Mouse (Mus musculus): ENCODE measurements around the gene Ppp1r14b. TPM values are rescaled to one million over a fixed set of nuclear protein-coding genes. Genes with fewer than 3 reads are reported as not detected.

Ppp1r14b gene
- polyA plus RNA-seq, 1 experiment from 2014 or later = 136 TPM

Other genes with a start within 250 kb of the Ppp1r14b start
- 15.3 and 20.4 TPM in 2 replicates for gene Rps6ka4, start 134.3 kb upstream of the Ppp1r14b start, polyA plus RNA-seq (2015; fragmentation: Nextera tagmentation; extraction: Ambion mirVana)
- gene Ccdc88b, start 116.8 kb upstream of the Ppp1r14b start, polyA plus RNA-seq (2015; fragmentation: Nextera tagmentation; extraction: Ambion mirVana) = 0.68 and 1.3 TPM in 2 replicates
- 72.8 and 80.1 TPM in 2 replicates for gene Trmt112, start 65.3 kb upstream of the Ppp1r14b start, polyA plus RNA-seq (2015; fragmentation: Nextera tagmentation; extraction: Ambion mirVana)
- gene Prdx5, start 64.9 kb upstream of the Ppp1r14b start, polyA plus RNA-seq (2015; fragmentation: Nextera tagmentation; extraction: Ambion mirVana) = 302 and 344 TPM in 2 replicates
- gene Esrra, start 53.2 kb upstream of the Ppp1r14b start, polyA plus RNA-seq (2015; fragmentation: Nextera tagmentation; extraction: Ambion mirVana) = 36.9 and 39.3 TPM in 2 replicates
- 1.9 and 3.4 TPM in 2 replicates for gene Catsperz, start 49.6 kb upstream of the Ppp1r14b start, polyA plus RNA-seq (2015; fragmentation: Nextera tagmentation; extraction: Ambion mirVana)
- 0.14 and 1.1 TPM in 2 replicates for gene Kcnk4, start 40.5 kb upstream of the Ppp1r14b start, polyA plus RNA-seq (2015; fragmentation: Nextera tagmentation; extraction: Ambion mirVana)
- gene Bad, start 33.1 kb upstream of the Ppp1r14b start, polyA plus RNA-seq (2015; fragmentation: Nextera tagmentation; extraction: Ambion mirVana) = 55.6 and 58.1 TPM in 2 replicates
- 20.8 and 27.7 TPM in 2 replicates for gene Gpr137, start 32.5 kb upstream of the Ppp1r14b start, polyA plus RNA-seq (2015; fragmentation: Nextera tagmentation; extraction: Ambion mirVana)
- gene Plcb3, start 1.5 kb downstream of the Ppp1r14b start, polyA plus RNA-seq (2015; fragmentation: Nextera tagmentation; extraction: Ambion mirVana) = 16.4 and 25.3 TPM in 2 replicates
- gene Fkbp2, start 5.5 kb downstream of the Ppp1r14b start, polyA plus RNA-seq (2015; fragmentation: Nextera tagmentation; extraction: Ambion mirVana) = 77.0 and 91.2 TPM in 2 replicates
- gene Vegfb, start 12.7 kb downstream of the Ppp1r14b start, polyA plus RNA-seq (2015; fragmentation: Nextera tagmentation; extraction: Ambion mirVana) = 133 and 149 TPM in 2 replicates
- 37.9 and 39.1 TPM in 2 replicates for gene Dnajc4, start 17.6 kb downstream of the Ppp1r14b start, polyA plus RNA-seq (2015; fragmentation: Nextera tagmentation; extraction: Ambion mirVana)
- 29.9 TPM in 2 replicates for gene Nudt22, start 21.1 kb downstream of the Ppp1r14b start, polyA plus RNA-seq (2015; fragmentation: Nextera tagmentation; extraction: Ambion mirVana)
- gene Trpt1, start 21.2 kb downstream of the Ppp1r14b start, polyA plus RNA-seq (2015; fragmentation: Nextera tagmentation; extraction: Ambion mirVana) = 17.4 and 18.0 TPM in 2 replicates
- 6.5 and 18.3 TPM in 2 replicates for gene Fermt3, start 44.5 kb downstream of the Ppp1r14b start, polyA plus RNA-seq (2015; fragmentation: Nextera tagmentation; extraction: Ambion mirVana)
- 168 and 203 TPM in 2 replicates for gene Stip1, start 65.0 kb downstream of the Ppp1r14b start, polyA plus RNA-seq (2015; fragmentation: Nextera tagmentation; extraction: Ambion mirVana)
- gene Macrod1, start 81.8 kb downstream of the Ppp1r14b start, polyA plus RNA-seq (2015; fragmentation: Nextera tagmentation; extraction: Ambion mirVana) = 49.1 and 57.6 TPM in 2 replicates
- gene Flrt1, start 130.8 kb downstream of the Ppp1r14b start, polyA plus RNA-seq (2015; fragmentation: Nextera tagmentation; extraction: Ambion mirVana) = 1.3 and 2.5 TPM in 2 replicates
- gene Otub1, start 231.3 kb downstream of the Ppp1r14b start, polyA plus RNA-seq (2015; fragmentation: Nextera tagmentation; extraction: Ambion mirVana) = 122 and 135 TPM in 2 replicates
- gene Cox8a, start 242.6 kb downstream of the Ppp1r14b start, polyA plus RNA-seq (2015; fragmentation: Nextera tagmentation; extraction: Ambion mirVana) = 1,507 and 2,028 TPM in 2 replicates

All from heart, embryonic 15.5 days (tissue).